Mouse (Mus musculus) common myeloid progenitor, adult 5-6 weeks (primary cell): ENCODE results near the gene Abhd6. TPM values are rescaled to one million over a fixed set of nuclear protein-coding genes. Genes with fewer than 3 reads are reported as not detected.

Experiments used
- ATAC-seq: replicated peaks from 2 replicates; pipeline ENCODE4 v1.8.0; 2016; ENCODE audit warnings: low read depth, mild to moderate bottlenecking, moderate TSS enrichment, inconsistent platforms; ENCODE audit not compliant: poor library complexity, severe bottlenecking
- total RNA-seq: library from RNA; stranded (forward); fragments of 200-1000, 187-1606 nt; gene quantifications from 2 replicates; pipeline ENCODE4 v1.2.3, GENCODE M21; 2017

Abhd6 gene
- total RNA-seq, 1 experiment from 2014 or later, result 1.8 TPM

DNA sequence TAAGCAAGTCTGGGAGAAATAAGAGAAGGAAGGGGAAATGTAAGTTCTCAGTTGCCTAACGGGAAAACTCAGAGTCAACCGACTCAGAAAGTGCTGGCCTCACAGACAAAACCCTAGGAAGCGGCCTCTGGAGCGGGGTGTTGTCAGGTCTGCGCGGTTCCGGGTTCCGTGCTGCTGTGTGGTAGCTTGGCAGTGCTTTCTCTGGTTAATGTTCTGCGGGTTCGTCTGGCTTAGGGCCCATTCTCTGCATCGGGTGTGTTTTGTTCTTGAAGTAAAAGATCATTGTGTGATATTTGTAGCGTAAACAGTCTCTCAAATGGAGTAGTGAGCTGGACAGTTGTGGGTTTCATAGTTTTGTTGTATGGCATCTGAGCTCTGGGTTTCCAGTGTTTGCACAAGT is 100.0 kb downstream of the Abhd6 start:
- ATAC-seq, result no peak

Other genes starting within 250 kb of the Abhd6 start
- not detected in 2 replicates for gene Gm26661, start 211.3 kb upstream of the Abhd6 start, total RNA-seq
- 14.3 and 16.9 TPM in 2 replicates for gene Flnb, start 184.9 kb upstream of the Abhd6 start, total RNA-seq
- gene Gm45521, start 45.6 kb upstream of the Abhd6 start, total RNA-seq, result not detected in 2 replicates
- not detected in 2 replicates for gene Dnase1l3, start 8.3 kb upstream of the Abhd6 start, total RNA-seq
- 65.8 and 88.9 TPM in 2 replicates for gene Rpp14, start 77.5 kb downstream of the Abhd6 start, total RNA-seq
- gene Pxk, start 95.3 kb downstream of the Abhd6 start, total RNA-seq, result 6.8 and 14.0 TPM in 2 replicates
- 112 and 132 TPM in 2 replicates for gene Pdhb, start 170.1 kb downstream of the Abhd6 start, total RNA-seq
- gene Kctd6, start 211.2 kb downstream of the Abhd6 start, total RNA-seq, result 7.3 and 7.9 TPM in 2 replicates